13 mouse cellular contexts compared by ENCODE assay signal in the genomic region with DNA sequence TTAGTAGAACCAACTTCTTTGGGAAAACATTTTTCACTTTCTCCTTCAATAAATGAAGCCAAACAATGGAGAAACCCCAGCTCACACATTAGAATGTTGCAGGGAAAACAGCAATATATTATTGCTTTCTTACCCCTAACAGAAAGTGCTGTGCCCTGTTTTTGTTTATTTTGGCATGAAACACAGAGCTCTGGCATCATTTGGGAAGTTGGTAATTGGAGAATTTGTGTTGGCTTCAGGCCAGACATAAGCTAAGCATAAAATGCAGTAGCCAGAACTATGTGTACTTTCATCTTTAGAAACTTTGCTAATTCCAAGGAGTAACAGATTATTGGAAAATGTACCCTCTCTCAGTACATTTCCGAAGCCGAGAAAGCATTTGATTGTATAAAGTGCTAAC.
A peak's percentile ranks its signal among the peaks of the same experiment; 100 is the strongest.
DNase-seq lines count a peak whose midpoint lies in the region; ATAC-seq and TF ChIP-seq lines count a peak whose summit lies in the region.
"Had no signal": no experiment of that assay in that cellular context is flagged by ENCODE, and none has a peak within 500 bp of the region (broad histone marks: within the 10 kb centered on the region; RNA-seq: fewer than 3 reads in every experiment).

No protein-coding gene starts in this region.

- TF ChIP-seq EP300 in lung, postnatal 0 days (IDR thresholded peaks at IDR 0.05), result no peak

- no peak overlapping the region for H3K4me2 ChIP-seq in embryonic facial prominence, embryonic 11.5 days (ENCODE audit: low read depth, low read length)
- H3K4me2 ChIP-seq in lung, postnatal 0 days (replicated peaks; ENCODE audit: low read depth, low read length), result no peak overlapping the region

- 61% methylated on average over 2 of the region's 2 CpGs for WGBS in embryonic facial prominence, embryonic 11.5 days
- 82% methylated on average over 2 of the region's 2 CpGs for whole genome bisulfite sequencing in embryonic facial prominence, embryonic 10.5 days
- WGBS in lung, postnatal 0 days, result 46% methylated on average over 2 of the region's 2 CpGs

- no peak overlapping the region for H3K27ac ChIP-seq in embryonic facial prominence, embryonic 11.5 days (replicated peaks; ENCODE audit: low read depth, low read length)
- no peak overlapping the region for H3K27ac ChIP-seq in embryonic facial prominence, embryonic 10.5 days (replicated peaks)
- no peak overlapping the region for H3K27ac ChIP-seq in lung, postnatal 0 days (ENCODE audit: low read length)
- H3K27ac ChIP-seq: forebrain, embryonic 10.5 days had no signal

- no peak for ATAC-seq in embryonic facial prominence, embryonic 11.5 days (replicated peaks; ENCODE audit: insufficient number of reproducible peaks, low FRiP score, low TSS enrichment, low read depth)
- ATAC-seq in lung, postnatal 0 days, result no peak
- ATAC-seq: activated CD4-positive, CD25-positive, alpha-beta regulatory T cell, adult 4 months had no signal

- no peaks in the 10 kb centered on the region for H3K9me3 ChIP-seq in embryonic facial prominence, embryonic 11.5 days (replicated peaks; ENCODE audit: control insufficient read depth, low read length)
- no peaks in the 10 kb centered on the region; the same call in 1 of the 2 replicates for H3K9me3 ChIP-seq in embryonic facial prominence, embryonic 10.5 days
- no peaks in the 10 kb centered on the region for H3K9me3 ChIP-seq in lung, postnatal 0 days (ENCODE audit: low read length)
- H3K9me3 ChIP-seq: forebrain, embryonic 10.5 days; G1E had no signal

- peak; percentile 30 for DNase-seq in embryonic facial prominence, embryonic 11.5 days (ENCODE audit: low spot score)
- no peak for DNase-seq in embryonic facial prominence, embryonic 10.5 days (ENCODE audit: low spot score)
- peak; percentile 33 for DNase-seq in kidney, postnatal 14 days
- no peak for DNase-seq in kidney, adult 11 months
- peak; percentile 48 for DNase-seq in NIH3T3 (ENCODE audit: low read depth)
- peak; percentile 16 for DNase-seq in lung, postnatal 0 days (ENCODE audit: low spot score)
- DNase-seq in thymus, postnatal 0 days (ENCODE audit: low spot score), result no peak
- no peak for DNase-seq in left cerebral cortex, postnatal 36 days (ENCODE audit: low spot score in 2 of 2)
- DNase-seq: cerebellum, adult 8-10 months; heart, postnatal 36 days had no signal

- TF ChIP-seq CTCF in lung, postnatal 0 days (IDR thresholded peaks at IDR 0.05), result no peak

- no peak overlapping the region for H3K4me3 ChIP-seq in embryonic facial prominence, embryonic 11.5 days (ENCODE audit: low read depth, low read length)
- H3K4me3 ChIP-seq in embryonic facial prominence, embryonic 10.5 days, result no peak overlapping the region
- H3K4me3 ChIP-seq in lung, postnatal 0 days (ENCODE audit: low read depth, low read length), result no peak overlapping the region
- H3K4me3 ChIP-seq: forebrain, embryonic 10.5 days had no signal

- H3K9ac ChIP-seq in embryonic facial prominence, embryonic 11.5 days (replicated peaks; ENCODE audit: low read length), result no peak overlapping the region
- H3K9ac ChIP-seq in lung, postnatal 0 days (replicated peaks; ENCODE audit: low read depth), result no peak overlapping the region

- intact Hi-C loops in left cerebral cortex, postnatal 36 days (cut with DNase I), result no loop called here

- H3K4me1 ChIP-seq in embryonic facial prominence, embryonic 11.5 days (ENCODE audit: control insufficient read depth, insufficient read depth, low read length), result no peaks in the 10 kb centered on the region
- H3K4me1 ChIP-seq in embryonic facial prominence, embryonic 10.5 days, result no peaks in the 10 kb centered on the region; the same call in 1 of the 2 replicates
- H3K4me1 ChIP-seq in lung, postnatal 0 days (ENCODE audit: insufficient read depth, low read depth, low read length), result no peaks in the 10 kb centered on the region

- H3K36me3 ChIP-seq in embryonic facial prominence, embryonic 11.5 days (replicated peaks; ENCODE audit: control insufficient read depth, insufficient read depth, low read depth, low read length), result no peaks in the 10 kb centered on the region
- no peaks in the 10 kb centered on the region for H3K36me3 ChIP-seq in embryonic facial prominence, embryonic 10.5 days (replicated peaks)
- no peaks in the 10 kb centered on the region for H3K36me3 ChIP-seq in lung, postnatal 0 days (ENCODE audit: insufficient read depth, low read length)
- H3K36me3 ChIP-seq: forebrain, embryonic 10.5 days; G1E had no signal

- no peaks in the 10 kb centered on the region for H3K27me3 ChIP-seq in embryonic facial prominence, embryonic 11.5 days (ENCODE audit: control insufficient read depth, insufficient read depth, low read length)
- no peaks in the 10 kb centered on the region for H3K27me3 ChIP-seq in embryonic facial prominence, embryonic 10.5 days (replicated peaks; ENCODE audit: low read depth, poor library complexity, severe bottlenecking)
- H3K27me3 ChIP-seq in lung, postnatal 0 days (replicated peaks; ENCODE audit: insufficient read depth, low read length), result no peaks in the 10 kb centered on the region

Comparison
In these comparisons a context has a peak if more than half of its experiments do, and no peak if none do; other contexts are left out.
1. DNase-seq: peak in embryonic facial prominence, embryonic 11.5 days (single experiment), kidney, postnatal 14 days (single experiment), NIH3T3 (single experiment) and lung, postnatal 0 days (single experiment); none in embryonic facial prominence, embryonic 10.5 days (single experiment), kidney, adult 11 months (single experiment), thymus, postnatal 0 days (single experiment) and left cerebral cortex, postnatal 36 days (0 of 2).